Mouse (Mus musculus): ENCODE data around the gene Efna1.

DNA sequence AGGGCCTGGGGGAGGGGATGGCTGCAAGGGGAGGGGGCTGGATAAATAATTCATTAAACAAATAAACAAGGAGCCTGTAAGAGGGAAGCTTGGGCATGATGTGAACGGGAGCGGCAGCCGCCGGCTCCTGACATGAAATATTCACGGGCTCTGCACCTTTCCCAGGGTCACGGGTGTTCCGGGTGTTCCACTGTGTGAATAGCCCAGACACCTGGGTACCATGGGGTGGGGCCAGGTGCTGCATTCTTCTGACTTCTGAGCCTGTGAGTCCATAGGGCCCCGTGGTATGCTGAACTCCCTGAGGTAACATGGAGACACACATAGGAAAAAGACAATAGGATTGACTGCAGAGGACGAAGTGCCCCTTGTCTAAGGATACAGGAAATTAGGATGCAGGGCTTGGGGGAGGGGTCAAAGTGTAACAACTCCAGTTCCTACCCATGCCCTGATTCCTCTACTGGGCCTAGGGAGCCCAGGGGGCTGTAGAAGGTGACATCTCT is 46.5 kb upstream of the Efna1 start:
- TF ChIP-seq CTCF (IDR thresholded peaks at IDR 0.05; ENCODE audit: low read depth, low read length) (no peak), GATA1 (IDR thresholded peaks at IDR 0.05; ENCODE audit: borderline replicate concordance, low read length) (no peak)
